Mouse (Mus musculus): ENCODE measurements at regions not wholly inside any gene's neighbourhood (a gene's known extent, or its start where the extent isn't known, plus 50 kb on each side); places are given as distances from the start of the nearest gene placed in this dataset.

GRCm38 (mm10) chr2:45777466-45777865 lies 660.3 kb upstream of the Zeb2 start:
- TF ChIP-seq CTCF (IDR thresholded peaks at IDR 0.05; ENCODE audit: insufficient read depth, low read length): no peak
- TF ChIP-seq POLR2A (IDR thresholded peaks at IDR 0.05; ENCODE audit: borderline replicate concordance, extremely low read depth, low read depth, low read length): no peak

Measured in lung, adult 2 months (tissue).